Mouse (Mus musculus): ENCODE data around the gene Eefsec. TPM values are rescaled to one million over a fixed set of nuclear protein-coding genes. Genes with fewer than 3 reads are reported as not detected.

Gene Eefsec
- polyA plus RNA-seq, 1 experiment: 20.3 TPM

GRCm38 (mm10) chr6:88229221-88229620, 217.1 kb downstream of the Eefsec start:
- no peak for DNase-seq (ENCODE audit: low read depth)
- TF ChIP-seq CTCF (IDR thresholded peaks at IDR 0.05; ENCODE audit: borderline replicate concordance, extremely low read depth, insufficient read depth, insufficient read length): no peak
- TF ChIP-seq POLR2A (IDR thresholded peaks at IDR 0.05; ENCODE audit: borderline replicate concordance, extremely low read depth, insufficient read depth, insufficient read length, poor library complexity, severe bottlenecking): no peak

GRCm38 (mm10) chr6:88227537-88227936, 218.8 kb downstream of the Eefsec start:
- DNase-seq (ENCODE audit: low read depth): no peak
- TF ChIP-seq CTCF (IDR thresholded peaks at IDR 0.05; ENCODE audit: borderline replicate concordance, extremely low read depth, insufficient read depth, insufficient read length) (no peak), POLR2A (IDR thresholded peaks at IDR 0.05; ENCODE audit: borderline replicate concordance, extremely low read depth, insufficient read depth, insufficient read length, poor library complexity, severe bottlenecking) (no peak)

DNA sequence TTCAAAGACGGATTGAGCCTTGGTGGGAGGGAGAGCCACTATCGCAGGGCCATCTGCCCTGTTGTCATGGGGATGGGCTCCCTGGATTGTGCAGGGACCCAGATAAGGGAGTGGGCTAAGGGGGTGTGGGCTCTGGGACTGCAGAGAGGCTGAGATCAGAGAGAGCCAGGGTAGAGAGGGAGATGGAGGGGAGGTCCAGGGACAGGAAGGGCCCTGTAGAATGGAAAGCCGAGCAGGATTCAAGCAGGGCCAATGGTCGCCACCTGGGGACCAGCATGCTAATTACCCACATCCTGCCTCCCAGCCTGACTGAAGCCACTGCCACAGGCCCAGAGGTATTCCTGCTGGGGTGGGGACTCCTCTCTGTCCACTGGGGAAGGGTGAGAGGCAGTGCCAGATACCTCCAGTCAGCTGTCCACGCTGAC, 219.8 kb downstream of the Eefsec start:
- no peak for TF ChIP-seq POLR2A (IDR thresholded peaks at IDR 0.05; ENCODE audit: borderline replicate concordance, extremely low read depth, insufficient read depth, insufficient read length, poor library complexity, severe bottlenecking)
- TF ChIP-seq CTCF (IDR thresholded peaks at IDR 0.05; ENCODE audit: borderline replicate concordance, extremely low read depth, insufficient read depth, insufficient read length): no peak
- DNase-seq (ENCODE audit: low read depth): peak; percentile 52

GRCm38 (mm10) chr6:88221968-88222367, 224.4 kb downstream of the Eefsec start, which contains the start of gene Dnajb8:
TSS of gene Dnajb8 (plus strand) at chr6:88222268.
- DNase-seq (ENCODE audit: low read depth): no peak
- TF ChIP-seq POLR2A (IDR thresholded peaks at IDR 0.05; ENCODE audit: borderline replicate concordance, extremely low read depth, insufficient read depth, insufficient read length, poor library complexity, severe bottlenecking) (no peak), CTCF (IDR thresholded peaks at IDR 0.05; ENCODE audit: borderline replicate concordance, extremely low read depth, insufficient read depth, insufficient read length) (no peak)

DNA sequence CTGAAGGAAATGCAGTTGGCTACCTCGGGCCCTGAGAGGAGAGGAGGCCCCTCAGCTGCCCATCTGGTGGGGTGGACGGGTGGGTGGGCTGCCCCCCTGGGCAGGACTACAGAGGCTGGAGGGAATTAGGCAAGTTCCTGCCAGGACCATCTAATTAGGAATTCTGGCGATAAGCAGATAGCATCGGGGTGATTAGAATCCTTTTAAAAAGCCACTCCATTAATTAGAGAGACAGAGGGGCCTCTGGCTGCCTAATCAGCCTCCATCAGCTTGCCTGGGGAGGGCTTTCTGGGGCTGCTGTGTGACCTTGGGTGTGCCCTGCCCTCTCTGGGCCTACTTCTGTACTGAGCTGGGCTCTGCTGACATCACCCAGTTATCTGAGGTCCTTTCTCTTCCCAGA, 227.2 kb downstream of the Eefsec start:
- TF ChIP-seq POLR2A (IDR thresholded peaks at IDR 0.05; ENCODE audit: borderline replicate concordance, extremely low read depth, insufficient read depth, insufficient read length, poor library complexity, severe bottlenecking) (no peak), CTCF (IDR thresholded peaks at IDR 0.05; ENCODE audit: borderline replicate concordance, extremely low read depth, insufficient read depth, insufficient read length) (no peak)
- no peak for DNase-seq (ENCODE audit: low read depth)

GRCm38 (mm10) chr6:88216199-88216598, 230.1 kb downstream of the Eefsec start:
- TF ChIP-seq CTCF (IDR thresholded peaks at IDR 0.05; ENCODE audit: borderline replicate concordance, extremely low read depth, insufficient read depth, insufficient read length): no peak
- TF ChIP-seq POLR2A (IDR thresholded peaks at IDR 0.05; ENCODE audit: borderline replicate concordance, extremely low read depth, insufficient read depth, insufficient read length, poor library complexity, severe bottlenecking): no peak

GRCm38 (mm10) chr6:88215797-88216196, 230.5 kb downstream of the Eefsec start:
- no peak for DNase-seq (ENCODE audit: low read depth)
- no peak for TF ChIP-seq CTCF (IDR thresholded peaks at IDR 0.05; ENCODE audit: borderline replicate concordance, extremely low read depth, insufficient read depth, insufficient read length)
- TF ChIP-seq POLR2A (IDR thresholded peaks at IDR 0.05; ENCODE audit: borderline replicate concordance, extremely low read depth, insufficient read depth, insufficient read length, poor library complexity, severe bottlenecking): no peak

More at GRCm38 (mm10) chr6:88216199-88216598, 230.1 kb downstream of the Eefsec start:
- DNase-seq (ENCODE audit: low read depth): no peak

- TF ChIP-seq CTCF (IDR thresholded peaks at IDR 0.05; ENCODE audit: borderline replicate concordance, extremely low read depth, insufficient read depth, insufficient read length) (no peak), POLR2A (IDR thresholded peaks at IDR 0.05; ENCODE audit: borderline replicate concordance, extremely low read depth, insufficient read depth, insufficient read length, poor library complexity, severe bottlenecking) (no peak)
- no peak for DNase-seq (ENCODE audit: low read depth)
These were observed 236.2 kb downstream of the Eefsec start for GRCm38 (mm10) chr6:88210182-88210581.

DNA sequence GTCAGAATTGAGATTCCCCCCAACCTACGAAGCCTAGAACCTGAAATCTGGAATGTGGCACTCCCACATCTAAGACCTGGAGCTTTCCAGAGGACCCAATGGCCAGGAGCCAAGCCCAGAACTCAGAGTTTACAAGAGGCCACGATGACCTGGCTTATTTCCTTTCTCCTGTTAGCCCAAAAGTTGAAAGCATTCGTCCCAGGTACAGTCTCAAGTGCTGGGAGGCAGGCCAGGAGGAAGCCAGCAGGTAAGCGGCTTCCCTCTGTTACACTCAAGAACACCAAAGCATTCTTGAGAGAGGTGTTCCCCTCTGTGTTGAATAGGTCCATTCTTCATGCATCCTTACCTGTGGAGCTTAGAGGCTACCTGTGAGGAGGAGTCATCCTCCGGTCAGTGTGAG, 236.9 kb downstream of the Eefsec start:
- DNase-seq (ENCODE audit: low read depth): no peak
- no peak for TF ChIP-seq POLR2A (IDR thresholded peaks at IDR 0.05; ENCODE audit: borderline replicate concordance, extremely low read depth, insufficient read depth, insufficient read length, poor library complexity, severe bottlenecking)
- no peak for TF ChIP-seq CTCF (IDR thresholded peaks at IDR 0.05; ENCODE audit: borderline replicate concordance, extremely low read depth, insufficient read depth, insufficient read length)

DNA sequence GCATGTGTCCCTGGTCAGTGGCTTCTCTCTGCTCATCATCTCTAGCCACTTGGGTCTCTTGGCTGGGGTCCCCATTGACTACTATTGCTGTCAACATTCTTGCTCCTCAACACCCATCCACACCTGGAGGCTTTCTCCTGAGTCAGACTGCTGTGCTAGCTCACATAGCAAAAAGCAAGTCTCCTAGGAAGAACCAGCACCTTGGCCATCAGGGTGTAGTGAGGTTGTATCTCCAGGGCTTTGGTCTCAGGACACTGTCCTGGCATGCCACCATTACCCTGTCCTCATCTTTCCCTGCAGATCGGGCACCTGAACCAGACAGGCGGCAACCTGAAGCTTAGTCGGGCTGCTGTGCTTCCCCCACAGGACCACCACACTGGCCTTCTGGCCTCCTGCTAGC, 238.0 kb downstream of the Eefsec start:
- DNase-seq (ENCODE audit: low read depth): no peak
- TF ChIP-seq CTCF (IDR thresholded peaks at IDR 0.05; ENCODE audit: borderline replicate concordance, extremely low read depth, insufficient read depth, insufficient read length) (no peak), POLR2A (IDR thresholded peaks at IDR 0.05; ENCODE audit: borderline replicate concordance, extremely low read depth, insufficient read depth, insufficient read length, poor library complexity, severe bottlenecking) (no peak)

GRCm38 (mm10) chr6:88207403-88208033, 238.8 kb downstream of the Eefsec start:
- no peak for TF ChIP-seq CTCF (IDR thresholded peaks at IDR 0.05; ENCODE audit: borderline replicate concordance, extremely low read depth, insufficient read depth, insufficient read length)
- no peak for TF ChIP-seq POLR2A (IDR thresholded peaks at IDR 0.05; ENCODE audit: borderline replicate concordance, extremely low read depth, insufficient read depth, insufficient read length, poor library complexity, severe bottlenecking)
- DNase-seq (ENCODE audit: low read depth): no peak

Other genes with a start within 250 kb of the Eefsec start
- gene Dnajb8, start 224.3 kb downstream of the Eefsec start, polyA plus RNA-seq (2012; rRNA removed): not detected in 2 replicates
- gene Ruvbl1, start 18.9 kb upstream of the Eefsec start, polyA plus RNA-seq (2012; rRNA removed): 64.3 and 73.5 TPM in 2 replicates
- 169 and 177 TPM in 2 replicates for gene Sec61a1, start 72.4 kb upstream of the Eefsec start, polyA plus RNA-seq (2012; rRNA removed)
- gene Kbtbd12, start 191.4 kb upstream of the Eefsec start, polyA plus RNA-seq (2012; rRNA removed): 0.15 and 0.16 TPM in 2 replicates